Mouse (Mus musculus) kidney, postnatal 4 days (tissue): ENCODE measurements at regions not wholly inside any gene's neighbourhood (a gene's known extent, or its start where the extent isn't known, plus 50 kb on each side); places are given as distances from the start of the nearest gene placed in this dataset.
A peak's percentile ranks its signal among the peaks of the same experiment; 100 is the strongest.

ENCODE experiments used
- DNase-seq, 2 experiments: peaks; one replicate each; pipeline ENCODE4 v3.0.0; 2021; ENCODE audit warnings: mixed read lengths in 2 of 2

GRCm38 (mm10) chr7:115076781-115077180 lies 333.3 kb downstream of the Insc start:
- DNase-seq = no peak

- DNase-seq = no peak
Observed at GRCm38 (mm10) chr7:115084711-115085380, 341.4 kb downstream of the Insc start.

- no peak for DNase-seq
Observed at GRCm38 (mm10) chr7:115086542-115087448, 343.3 kb downstream of the Insc start.

- no peak for DNase-seq
Observed at GRCm38 (mm10) chr7:115092481-115093050, 349.1 kb downstream of the Insc start.

GRCm38 (mm10) chr7:115106041-115106440 lies 362.5 kb downstream of the Insc start:
- DNase-seq = no peak

GRCm38 (mm10) chr7:115112282-115112681 lies 368.8 kb downstream of the Insc start:
- DNase-seq = no peak

- no peak for DNase-seq
Observed at GRCm38 (mm10) chr7:115123283-115123682, 379.8 kb downstream of the Insc start.

- no peak for DNase-seq
Observed at GRCm38 (mm10) chr7:115129001-115129400, 385.5 kb downstream of the Insc start.

- no peak for DNase-seq
Observed at GRCm38 (mm10) chr7:115131259-115131969, 387.9 kb downstream of the Insc start.

- peak; percentile 6 to 9 for DNase-seq
Observed at GRCm38 (mm10) chr7:115131970-115132551, 388.6 kb downstream of the Insc start.

- DNase-seq = no peak
Observed at GRCm38 (mm10) chr7:115132595-115132994, 389.1 kb downstream of the Insc start.

GRCm38 (mm10) chr7:115134926-115135575 lies 391.6 kb downstream of the Insc start:
- no peak for DNase-seq

GRCm38 (mm10) chr7:115140286-115140685 lies 396.8 kb downstream of the Insc start:
- DNase-seq = no peak

- DNase-seq = no peak
Observed at GRCm38 (mm10) chr7:115142163-115142562, 398.7 kb downstream of the Insc start.

- no peak for DNase-seq
Observed at GRCm38 (mm10) chr7:115144947-115145346, 401.5 kb downstream of the Insc start.

- no peak for DNase-seq
Observed at GRCm38 (mm10) chr7:115147352-115147977, 404.0 kb downstream of the Insc start.

GRCm38 (mm10) chr7:115153291-115153690 lies 409.8 kb downstream of the Insc start:
- no peak for DNase-seq

GRCm38 (mm10) chr7:115153764-115154509 lies 410.4 kb downstream of the Insc start:
- DNase-seq = no peak

GRCm38 (mm10) chr7:115170023-115170422 lies 426.5 kb downstream of the Insc start:
- no peak for DNase-seq

- DNase-seq = peak; percentile 27 to 32
Observed at GRCm38 (mm10) chr7:115170439-115170838, 426.9 kb downstream of the Insc start.

- DNase-seq = no peak
Observed at GRCm38 (mm10) chr7:115192482-115192881, 449.0 kb downstream of the Insc start.
